Mouse (Mus musculus) liver, embryonic 16.5 days (tissue): ENCODE data around the gene Atat1. TPM values are rescaled to one million over a fixed set of nuclear protein-coding genes. Genes with fewer than 3 reads are reported as not detected.

Source experiments
- ATAC-seq: fragments of 200-750 bp; cut with Nextera tagmentation; 2 replicates; pipeline ENCODE4 v1.8.0; 2017; ENCODE audit warnings: low read depth, mild to moderate bottlenecking, moderate number of reproducible peaks, moderate library complexity
- H3K27ac ChIP-seq: fragments of 300-500 bp; sonication (generic); 2 replicates; pipeline ENCODE4 v1.5.1; 2014; ENCODE audit warnings: mild to moderate bottlenecking, low read length
- H3K27me3 ChIP-seq: fragments of 300-500 bp; sonication (generic); 2 replicates; pipeline ENCODE4 v1.6.1; 2014; ENCODE audit warnings: low read depth, low read length, mixed read lengths; ENCODE audit not compliant: control insufficient read depth, insufficient read depth
- H3K36me3 ChIP-seq: fragments of 300-500 bp; sonication (generic); 2 replicates; pipeline ENCODE4 v1.6.1; 2014; ENCODE audit warnings: mild to moderate bottlenecking; ENCODE audit not compliant: control insufficient read depth, insufficient read depth
- H3K4me1 ChIP-seq: fragments of 300-500 bp; sonication (generic); 2 replicates; pipeline ENCODE4 v1.6.1; 2014; ENCODE audit warnings: low read depth, low read length, mixed read lengths; ENCODE audit not compliant: control insufficient read depth
- H3K4me2 ChIP-seq: fragments of 300-500 bp; sonication (generic); 2 replicates; pipeline ENCODE4 v1.6.1; 2014; ENCODE audit warnings: low read depth, low read length, mixed read lengths
- H3K4me3 ChIP-seq: fragments of 300-500 bp; sonication (generic); 2 replicates; pipeline ENCODE4 v1.5.1; 2014; ENCODE audit warnings: low read depth, mild to moderate bottlenecking, low read length
- H3K9ac ChIP-seq: fragments of 300-500 bp; sonication (generic); 2 replicates; pipeline ENCODE4 v1.6.1; 2014; ENCODE audit warnings: low read depth, low read length
- H3K9me3 ChIP-seq: fragments of 300-500 bp; sonication (generic); replicated peaks from 2 replicates; pipeline ENCODE4 v1.6.1; 2016; ENCODE audit warnings: low read length; ENCODE audit not compliant: control insufficient read depth
- WGBS: fragments of 180-500 bp; shearing (Covaris S2); extraction: QIAGEN DNeasy Blood & Tissue Kit; methylation state at CpG from one replicate; pipeline ENCODE4 v1.1.7; 2014; ENCODE audit not compliant: insufficient replicate concordance; 5-methylcytosine and 5-hydroxymethylcytosine counted together
- polyA plus RNA-seq: library from polyadenylated mRNA; unstranded; fragments of >200 nt; fragmentation: Nextera tagmentation; extraction: Ambion mirVana; gene quantifications from 2 replicates; pipeline ENCODE4 v1.2.1, GENCODE M21; 2015

Atat1 gene
- polyA plus RNA-seq, 1 experiment from 2014 or later, result 7.4 TPM

- Histone ChIP-seq H3K27ac (no peak overlapping the region), H3K9me3 (no peaks in the 10 kb centered on the region), H3K4me2 (no peak overlapping the region), H3K9ac (no peak overlapping the region), H3K4me3 (no peak overlapping the region), H3K27me3 (no peaks in the 10 kb centered on the region), H3K36me3 (peaks cover 34% of the 10 kb centered on the region), H3K4me1 (peaks cover 8% of the 10 kb centered on the region)
- WGBS, result 82% methylated on average over 4 of the region's 4 CpGs
- ATAC-seq, result no peak
Measured at GRCm38 (mm10) chr17:35932608-35933007, 22.7 kb upstream of the Atat1 start.

- no peak overlapping the region for H3K27ac ChIP-seq
- H3K9me3 ChIP-seq, result no peaks in the 10 kb centered on the region
- peaks cover 22% of the 10 kb centered on the region for H3K4me1 ChIP-seq
- 88% methylated on average over 12 of the region's 12 CpGs for WGBS
- no peak overlapping the region for H3K4me3 ChIP-seq
- H3K9ac ChIP-seq, result no peak overlapping the region
- no peak for ATAC-seq
- no peaks in the 10 kb centered on the region for H3K27me3 ChIP-seq
- peaks cover 49% of the 10 kb centered on the region for H3K36me3 ChIP-seq
- H3K4me2 ChIP-seq, result no peak overlapping the region
Measured at GRCm38 (mm10) chr17:35930627-35931026, 20.8 kb upstream of the Atat1 start.

- Histone ChIP-seq H3K4me3 (no peak overlapping the region), H3K27ac (no peak overlapping the region), H3K36me3 (peaks cover 60% of the 10 kb centered on the region), H3K27me3 (no peaks in the 10 kb centered on the region), H3K4me2 (no peak overlapping the region), H3K9ac (no peak overlapping the region), H3K9me3 (no peaks in the 10 kb centered on the region), H3K4me1 (peaks cover 33% of the 10 kb centered on the region)
- ATAC-seq, result no peak
- 79% methylated on average over 2 of the region's 2 CpGs for WGBS
Measured at GRCm38 (mm10) chr17:35929534-35929933, 19.7 kb upstream of the Atat1 start.

GRCm38 (mm10) chr17:35927471-35927870 is 17.6 kb upstream of the Atat1 start:
- Histone ChIP-seq H3K9ac (no peak overlapping the region; the same call in 1 of the 2 replicates), H3K36me3 (peaks cover 76% of the 10 kb centered on the region), H3K27ac (peak overlapping the region; percentile 66), H3K4me3 (no peak overlapping the region), H3K27me3 (no peaks in the 10 kb centered on the region), H3K4me2 (no peak overlapping the region), H3K9me3 (no peaks in the 10 kb centered on the region), H3K4me1 (peaks cover 39% of the 10 kb centered on the region)
- ATAC-seq, result peak; percentile 82
- WGBS, result 12% methylated on average over 1 of the region's 1 CpGs

- ATAC-seq, result no peak
- Histone ChIP-seq H3K27me3 (no peaks in the 10 kb centered on the region), H3K9ac (no peak overlapping the region), H3K36me3 (peaks cover 49% of the 10 kb centered on the region), H3K4me1 (peaks cover 69% of the 10 kb centered on the region), H3K27ac (no peak overlapping the region), H3K4me3 (no peak overlapping the region), H3K4me2 (no peak overlapping the region), H3K9me3 (no peaks in the 10 kb centered on the region)
- 87% methylated on average over 4 of the region's 4 CpGs for WGBS
Measured at GRCm38 (mm10) chr17:35923281-35923680, 13.4 kb upstream of the Atat1 start.

GRCm38 (mm10) chr17:35922566-35922965 is 12.7 kb upstream of the Atat1 start:
- no peak for ATAC-seq
- Histone ChIP-seq H3K9me3 (no peaks in the 10 kb centered on the region), H3K36me3 (peaks cover 44% of the 10 kb centered on the region), H3K9ac (no peak overlapping the region), H3K4me3 (no peak overlapping the region), H3K27ac (no peak overlapping the region), H3K4me1 (peaks cover 62% of the 10 kb centered on the region), H3K4me2 (no peak overlapping the region), H3K27me3 (no peaks in the 10 kb centered on the region)
- WGBS, result 82% methylated on average over 3 of the region's 3 CpGs

- H3K4me2 ChIP-seq, result no peak overlapping the region
- no peak overlapping the region for H3K4me3 ChIP-seq
- H3K9ac ChIP-seq, result no peak overlapping the region
- peaks cover 56% of the 10 kb centered on the region for H3K4me1 ChIP-seq
- no peak overlapping the region for H3K27ac ChIP-seq
- no peak for ATAC-seq
- H3K36me3 ChIP-seq, result peaks cover 44% of the 10 kb centered on the region
- H3K27me3 ChIP-seq, result no peaks in the 10 kb centered on the region
- 80% methylated on average over 4 of the region's 4 CpGs for WGBS
- H3K9me3 ChIP-seq, result no peaks in the 10 kb centered on the region
Measured at GRCm38 (mm10) chr17:35921710-35922109, 11.8 kb upstream of the Atat1 start.

- Histone ChIP-seq H3K4me3 (no peak overlapping the region), H3K36me3 (peaks cover 37% of the 10 kb centered on the region), H3K27ac (peak overlapping the region; percentile 97), H3K4me2 (peak overlapping the region; percentile 93; the same call in 1 of the 2 replicates), H3K4me1 (peaks cover 49% of the 10 kb centered on the region), H3K9ac (peak overlapping the region; percentile 6; the same call in 1 of the 2 replicates), H3K9me3 (no peaks in the 10 kb centered on the region), H3K27me3 (no peaks in the 10 kb centered on the region)
- ATAC-seq, result no peak
- WGBS, result 66% methylated on average over 5 of the region's 5 CpGs
Measured at GRCm38 (mm10) chr17:35920862-35921562, 11.1 kb upstream of the Atat1 start.

GRCm38 (mm10) chr17:35920384-35920783 is 10.5 kb upstream of the Atat1 start:
- H3K36me3 ChIP-seq, result peaks cover 32% of the 10 kb centered on the region

More at GRCm38 (mm10) chr17:35920384-35920783, 10.5 kb upstream of the Atat1 start:
- Histone ChIP-seq H3K27me3 (no peaks in the 10 kb centered on the region), H3K9ac (peak overlapping the region; percentile 72), H3K4me3 (peak overlapping the region; percentile 89), H3K4me1 (peaks cover 46% of the 10 kb centered on the region), H3K27ac (peak overlapping the region; percentile 97), H3K9me3 (no peaks in the 10 kb centered on the region), H3K4me2 (peak overlapping the region; percentile 93)
- WGBS, result 47% methylated on average over 1 of the region's 1 CpGs
- ATAC-seq, result no peak
